Mouse (Mus musculus) neural tube, embryonic 12.5 days (tissue): ENCODE results near the gene Cabp4. TPM values are rescaled to one million over a fixed set of nuclear protein-coding genes. Genes with fewer than 3 reads are reported as not detected.
"Not testable (repeated sequence)": the region's sequence is repeated elsewhere in the genome, so short reads cannot be mapped to it uniquely, and the experiment has no call there.

Experiments
- ATAC-seq: fragments of 200-750 bp; cut with Nextera tagmentation; 2 replicates; pipeline ENCODE4 v1.8.0; 2017; ENCODE audit warnings: low read depth, mild to moderate bottlenecking, moderate TSS enrichment, moderate library complexity; ENCODE audit not compliant: low FRiP score
- H3K27ac ChIP-seq: fragments of 300-500 bp; sonication (generic); 2 replicates; pipeline ENCODE4 v1.5.1; 2016
- H3K27me3 ChIP-seq: fragments of 300-500 bp; sonication (generic); replicated peaks from 2 replicates; pipeline ENCODE4 v1.6.1; 2016; ENCODE audit warnings: mild to moderate bottlenecking
- H3K36me3 ChIP-seq: fragments of 300-500 bp; sonication (generic); 2 replicates; pipeline ENCODE4 v1.6.1; 2016; ENCODE audit warnings: mild to moderate bottlenecking
- H3K4me1 ChIP-seq: fragments of 300-500 bp; sonication (generic); 2 replicates; pipeline ENCODE4 v1.6.1; 2016
- H3K4me2 ChIP-seq: fragments of 300-500 bp; sonication (generic); replicated peaks from 2 replicates; pipeline ENCODE4 v1.6.1; 2016; ENCODE audit warnings: mild to moderate bottlenecking
- H3K4me3 ChIP-seq: fragments of 300-500 bp; sonication (generic); 2 replicates; pipeline ENCODE4 v1.5.1; 2016
- H3K9ac ChIP-seq: fragments of 300-500 bp; sonication (generic); 2 replicates; pipeline ENCODE4 v1.6.1; 2016; ENCODE audit warnings: mild to moderate bottlenecking
- H3K9me3 ChIP-seq: fragments of 300-500 bp; sonication (generic); 2 replicates; pipeline ENCODE4 v1.6.1; 2016; ENCODE audit warnings: mild to moderate bottlenecking
- WGBS: fragments of 180-500 bp; shearing (Covaris S2); methylation state at CpG from one replicate; pipeline ENCODE4 v1.1.7; 2016; 5-methylcytosine and 5-hydroxymethylcytosine counted together
- polyA plus RNA-seq: library from polyadenylated mRNA; unstranded; fragments of >200 nt; fragmentation: Nextera tagmentation; extraction: Ambion mirVana; gene quantifications from 2 replicates; pipeline ENCODE4 v1.2.1, GENCODE M21; 2016

The Cabp4 gene
- polyA plus RNA-seq, 1 experiment from 2014 or later: 0.13 TPM

- not testable (repeated sequence) for H3K27ac ChIP-seq, H3K27me3 ChIP-seq, H3K9me3 ChIP-seq
- 32% methylated on average over 4 of the region's 4 CpGs for WGBS
- Histone ChIP-seq H3K4me2 (peak overlapping the region; percentile 69), H3K4me3 (peak overlapping the region; percentile 78), H3K36me3 (peaks cover 25% of the 10 kb centered on the region), H3K4me1 (peaks cover 18% of the 10 kb centered on the region), H3K9ac (peak overlapping the region; percentile 82)
- ATAC-seq: peak; percentile 29
Measured at GRCm38 (mm10) chr19:4125268-4125667, 18.6 kb downstream of the Cabp4 start.

- Histone ChIP-seq H3K4me2 (no peak overlapping the region), H3K9ac (no peak overlapping the region), H3K36me3 (peaks cover 17% of the 10 kb centered on the region), H3K4me3 (no peak overlapping the region), H3K9me3 (no peaks in the 10 kb centered on the region), H3K27me3 (no peaks in the 10 kb centered on the region), H3K4me1 (peaks cover 17% of the 10 kb centered on the region), H3K27ac (no peak overlapping the region)
- WGBS: 83% methylated on average over 4 of the region's 4 CpGs
- no peak for ATAC-seq
Measured at GRCm38 (mm10) chr19:4124432-4124831, 19.4 kb downstream of the Cabp4 start.

- H3K4me2 ChIP-seq: no peak overlapping the region
- WGBS: 83% methylated on average over 7 of the region's 7 CpGs
- no peaks in the 10 kb centered on the region for H3K27me3 ChIP-seq
- ATAC-seq: no peak
- H3K9me3 ChIP-seq: no peaks in the 10 kb centered on the region
- peaks cover 14% of the 10 kb centered on the region for H3K4me1 ChIP-seq
- H3K27ac ChIP-seq: no peak overlapping the region
- H3K36me3 ChIP-seq: peaks cover 6% of the 10 kb centered on the region; the same call in 1 of the 2 replicates
- no peak overlapping the region for H3K9ac ChIP-seq
- no peak overlapping the region for H3K4me3 ChIP-seq
Measured at GRCm38 (mm10) chr19:4122411-4123370, 21.1 kb downstream of the Cabp4 start.

DNA sequence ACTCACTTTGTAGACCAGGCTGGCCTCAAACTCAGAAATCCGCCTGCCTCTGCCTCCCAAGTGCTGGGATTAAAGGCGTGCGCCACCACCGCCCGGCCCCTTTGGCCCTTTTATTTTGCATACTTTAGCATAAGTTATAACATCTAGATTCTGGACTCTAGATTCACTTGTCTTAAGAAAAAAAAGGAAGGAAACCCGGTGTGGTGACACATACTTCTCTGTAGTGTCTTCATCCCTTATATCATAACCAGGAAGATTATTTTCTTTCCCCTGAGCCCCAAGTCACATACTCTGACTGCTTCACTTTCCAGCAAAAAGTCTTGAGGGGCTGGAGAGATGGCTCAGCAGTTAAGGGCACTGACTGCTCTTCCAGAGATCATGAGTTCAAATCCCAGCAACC is 21.9 kb downstream of the Cabp4 start:
- 67% methylated on average over 6 of the region's 6 CpGs for WGBS
- not testable (repeated sequence) for H3K36me3 ChIP-seq, H3K4me2 ChIP-seq, H3K9ac ChIP-seq, ATAC-seq, H3K4me3 ChIP-seq, H3K27ac ChIP-seq, H3K27me3 ChIP-seq, H3K9me3 ChIP-seq
- peaks cover 12% of the 10 kb centered on the region for H3K4me1 ChIP-seq

GRCm38 (mm10) chr19:4121097-4121805 is 22.6 kb downstream of the Cabp4 start:
- peak; percentile 75 for ATAC-seq
- WGBS: 3% methylated on average over 38 of the region's 38 CpGs
- peak overlapping the region; percentile 44; the same call in 1 of the 2 replicates for H3K9ac ChIP-seq
- no peaks in the 10 kb centered on the region for H3K9me3 ChIP-seq
- peaks cover 15% of the 10 kb centered on the region for H3K36me3 ChIP-seq
- peaks cover 5% of the 10 kb centered on the region; the same call in 1 of the 2 replicates for H3K4me1 ChIP-seq
- H3K27ac ChIP-seq: no peak overlapping the region
- H3K27me3 ChIP-seq: no peaks in the 10 kb centered on the region
- peak overlapping the region; percentile 52 for H3K4me2 ChIP-seq
- H3K4me3 ChIP-seq: peak overlapping the region; percentile 40

DNA sequence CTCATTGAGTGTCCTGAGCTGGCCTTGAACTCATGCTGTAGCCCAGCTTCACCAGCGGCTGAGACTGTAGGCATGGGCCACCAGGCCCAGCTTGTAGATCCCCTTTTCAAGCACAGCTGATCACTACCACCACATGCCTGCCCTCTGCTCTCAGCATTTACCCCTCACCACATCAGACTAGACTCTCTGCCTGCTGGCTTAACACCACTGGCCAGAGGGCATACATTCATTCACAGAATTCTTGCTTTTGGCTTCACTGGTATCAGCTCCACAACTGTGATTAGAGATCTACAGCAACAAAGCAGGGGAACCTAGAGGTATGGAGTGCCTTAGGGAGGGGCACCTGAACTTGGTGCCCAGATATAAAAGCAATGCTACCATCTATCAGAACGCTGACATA is 23.3 kb downstream of the Cabp4 start:
- Histone ChIP-seq H3K36me3 (peaks cover 22% of the 10 kb centered on the region), H3K4me2 (peak overlapping the region; percentile 52), H3K4me3 (no peak overlapping the region), H3K9ac (no peak overlapping the region), H3K9me3 (no peaks in the 10 kb centered on the region), H3K27me3 (no peaks in the 10 kb centered on the region), H3K4me1 (peaks cover 5% of the 10 kb centered on the region; the same call in 1 of the 2 replicates), H3K27ac (no peak overlapping the region)
- ATAC-seq: no peak
- WGBS: 94% methylated on average over 2 of the region's 2 CpGs

DNA sequence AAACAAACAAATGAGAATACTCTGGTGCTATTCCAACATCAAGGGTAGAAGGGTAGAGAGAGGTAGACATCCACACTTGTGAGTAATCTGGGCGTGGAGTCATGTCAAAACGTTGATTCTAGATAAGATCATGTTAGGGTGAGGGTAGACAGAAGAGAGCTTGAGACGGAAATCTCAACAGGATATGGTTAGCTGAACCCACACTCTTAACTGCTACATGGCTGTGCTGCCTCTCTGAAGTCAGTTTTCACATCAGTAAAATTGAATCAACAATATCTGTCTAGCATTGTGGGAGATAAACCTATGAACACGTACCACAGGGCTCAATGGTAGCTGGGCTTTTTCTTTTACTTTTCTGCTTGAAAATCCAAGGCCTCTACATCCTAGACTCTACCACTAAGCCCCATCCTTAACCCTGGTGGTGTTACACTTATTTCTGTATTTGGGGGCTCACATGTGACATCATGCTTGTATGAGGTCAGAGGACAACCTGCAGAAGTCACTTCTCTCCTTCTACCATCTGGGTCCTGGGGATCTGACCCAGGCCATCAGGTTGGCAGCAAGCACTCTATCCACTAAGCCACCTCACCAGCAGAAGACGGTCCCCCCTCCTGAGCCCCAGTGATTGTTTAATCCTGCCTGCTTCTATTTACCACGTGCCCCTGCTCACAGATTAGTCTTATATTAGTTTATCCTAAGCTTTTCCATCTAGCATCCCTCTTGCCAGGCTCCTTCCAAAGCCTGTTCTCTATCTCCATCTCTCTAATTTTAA is 23.9 kb downstream of the Cabp4 start:
- H3K27me3 ChIP-seq: no peaks in the 10 kb centered on the region
- H3K4me1 ChIP-seq: peaks cover 5% of the 10 kb centered on the region; the same call in 1 of the 2 replicates
- ATAC-seq: no peak
- H3K9me3 ChIP-seq: no peaks in the 10 kb centered on the region
- no peak overlapping the region for H3K4me3 ChIP-seq
- H3K36me3 ChIP-seq: peaks cover 28% of the 10 kb centered on the region
- 94% methylated on average over 6 of the region's 6 CpGs for WGBS
- H3K27ac ChIP-seq: no peak overlapping the region
- H3K4me2 ChIP-seq: peak overlapping the region; percentile 52
- H3K9ac ChIP-seq: no peak overlapping the region

- Histone ChIP-seq H3K4me2 (no peak overlapping the region), H3K4me3 (no peak overlapping the region), H3K27me3 (no peaks in the 10 kb centered on the region), H3K9ac (no peak overlapping the region), H3K27ac (no peak overlapping the region), H3K4me1 (peaks cover 5% of the 10 kb centered on the region; the same call in 1 of the 2 replicates), H3K9me3 (no peaks in the 10 kb centered on the region), H3K36me3 (peaks cover 43% of the 10 kb centered on the region)
- no peak for ATAC-seq
- 94% methylated on average over 2 of the region's 2 CpGs for WGBS
Measured at GRCm38 (mm10) chr19:4118350-4118749, 25.5 kb downstream of the Cabp4 start.

DNA sequence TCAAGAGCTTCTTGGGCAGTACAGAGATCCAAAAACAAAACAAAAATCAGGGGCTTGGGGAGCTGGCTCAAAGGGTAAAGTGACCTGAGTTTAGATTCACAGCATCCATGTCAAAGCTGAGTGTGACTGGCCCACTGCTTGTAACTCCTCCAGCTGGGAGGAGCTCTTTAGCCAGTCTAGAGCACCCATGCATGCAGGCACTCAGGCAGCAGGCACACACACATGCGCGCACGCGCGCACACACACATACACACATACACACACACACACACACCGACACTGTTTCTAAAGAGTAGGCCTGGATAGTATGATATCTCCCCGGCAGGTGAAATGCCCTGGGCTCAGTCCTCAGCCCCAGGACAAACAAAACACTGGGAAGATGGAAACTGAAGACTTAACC is 26.8 kb downstream of the Cabp4 start:
- 95% methylated on average over 7 of the region's 7 CpGs for WGBS
- peaks cover 5% of the 10 kb centered on the region; the same call in 1 of the 2 replicates for H3K4me1 ChIP-seq
- H3K4me3 ChIP-seq: no peak overlapping the region
- no peaks in the 10 kb centered on the region for H3K9me3 ChIP-seq
- H3K27ac ChIP-seq: no peak overlapping the region
- H3K9ac ChIP-seq: peak overlapping the region; percentile 8; the same call in 1 of the 2 replicates
- no peak for ATAC-seq
- peaks cover 57% of the 10 kb centered on the region for H3K36me3 ChIP-seq
- H3K27me3 ChIP-seq: no peaks in the 10 kb centered on the region
- no peak overlapping the region for H3K4me2 ChIP-seq

- Histone ChIP-seq H3K4me3 (no peak overlapping the region), H3K27me3 (no peaks in the 10 kb centered on the region), H3K9ac (no peak overlapping the region), H3K9me3 (no peaks in the 10 kb centered on the region), H3K36me3 (peaks cover 61% of the 10 kb centered on the region), H3K4me1 (peaks cover 5% of the 10 kb centered on the region; the same call in 1 of the 2 replicates), H3K4me2 (no peak overlapping the region), H3K27ac (no peak overlapping the region)
- no peak for ATAC-seq
- WGBS: 84% methylated on average over 11 of the region's 11 CpGs
Measured at GRCm38 (mm10) chr19:4115816-4116215, 28.0 kb downstream of the Cabp4 start.

DNA sequence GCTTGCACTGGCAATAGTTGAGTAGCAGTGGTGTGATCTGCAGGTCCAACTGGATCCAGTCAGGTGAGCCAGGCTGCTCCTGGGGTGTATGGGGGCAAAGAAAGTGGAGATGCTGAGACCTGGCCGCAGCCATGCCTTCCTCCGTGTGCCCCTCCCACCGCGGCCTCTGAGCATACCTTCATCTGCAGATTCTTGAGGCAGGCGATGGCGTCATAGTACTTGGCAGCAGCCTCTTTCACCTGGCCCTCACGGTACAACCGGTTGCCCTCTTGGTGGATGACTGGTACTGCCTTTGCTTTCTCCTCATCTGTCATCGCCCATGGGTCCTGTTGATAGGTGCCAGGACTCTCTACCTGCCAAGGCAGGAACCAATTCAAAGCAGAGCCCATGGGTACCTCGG is 28.7 kb downstream of the Cabp4 start:
- H3K4me1 ChIP-seq: no peaks in the 10 kb centered on the region
- H3K9me3 ChIP-seq: no peaks in the 10 kb centered on the region
- H3K27me3 ChIP-seq: no peaks in the 10 kb centered on the region
- H3K27ac ChIP-seq: no peak overlapping the region
- WGBS: 95% methylated on average over 10 of the region's 10 CpGs
- H3K36me3 ChIP-seq: peaks cover 66% of the 10 kb centered on the region
- no peak overlapping the region for H3K4me2 ChIP-seq
- no peak for ATAC-seq
- H3K4me3 ChIP-seq: no peak overlapping the region
- H3K9ac ChIP-seq: no peak overlapping the region

GRCm38 (mm10) chr19:4114551-4114950 is 29.3 kb downstream of the Cabp4 start:
- H3K36me3 ChIP-seq: peaks cover 68% of the 10 kb centered on the region
- H3K9ac ChIP-seq: no peak overlapping the region
- no peaks in the 10 kb centered on the region for H3K9me3 ChIP-seq
- WGBS: 91% methylated on average over 10 of the region's 10 CpGs
- H3K27me3 ChIP-seq: no peaks in the 10 kb centered on the region
- no peak overlapping the region for H3K27ac ChIP-seq
- no peaks in the 10 kb centered on the region for H3K4me1 ChIP-seq
- H3K4me3 ChIP-seq: no peak overlapping the region
- H3K4me2 ChIP-seq: no peak overlapping the region
- no peak for ATAC-seq
